Mouse (Mus musculus): Measurements from ENCODE around the gene Nav1. TPM values are rescaled to one million over a fixed set of nuclear protein-coding genes. Genes with fewer than 3 reads are reported as not detected.

Gene Nav1
- 16.4 and 16.6 TPM in 2 replicates for polyA plus RNA-seq (2015; fragmentation: Nextera tagmentation; extraction: Ambion mirVana)

DNA sequence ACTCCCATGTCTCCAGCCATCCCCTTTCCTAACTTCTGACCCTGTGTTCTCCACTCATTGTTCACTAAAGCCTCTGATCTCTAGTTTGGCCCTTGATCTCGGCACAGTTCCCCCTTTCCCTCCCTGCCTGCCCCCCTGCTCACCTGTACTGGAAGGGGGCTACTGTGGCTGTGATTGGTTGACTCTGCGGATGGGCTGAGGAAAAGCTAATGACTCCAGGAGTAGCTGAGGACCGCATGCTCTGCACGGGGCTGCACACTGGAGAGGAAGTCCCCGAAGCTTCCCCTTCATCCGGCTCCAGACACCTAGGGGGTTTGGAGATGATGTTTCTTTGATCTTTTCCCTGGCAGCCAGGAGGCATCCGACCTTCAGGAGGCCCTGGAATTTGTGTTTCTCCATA, at the start of gene Nav1:
Gene Nav1, minus strand, starts transcription at position 277 of the 400 bp plus-strand sequence.
- Histone ChIP-seq H3K27me3 (no peaks in the 10 kb centered on the region), H3K9ac (no peak within 1 kb of the TSS), H3K36me3 (0 out of 2 replicates have a peak, but pooled peaks cover 4% of the 10 kb centered on the region), H3K4me3 (replicated peaks) (no peak within 1 kb of the TSS), H3K9me3 (replicated peaks) (no peaks in the 10 kb centered on the region), H3K27ac (no peak within 1 kb of the TSS), H3K4me2 (no peak within 1 kb of the TSS), H3K4me1 (peaks cover 6% of the 10 kb centered on the region; the same call in 1 of the 2 replicates)
- 39% methylated on average over 7 of the region's 7 CpGs for WGBS
- ATAC-seq (replicated peaks; ENCODE audit: low FRiP score): no peak

GRCm38 (mm10) chr1:135653909-135654308, 46.8 kb upstream of the Nav1 start:
- Histone ChIP-seq H3K4me2 (no peak overlapping the region), H3K4me3 (replicated peaks) (no peak overlapping the region), H3K27me3 (no peaks in the 10 kb centered on the region), H3K36me3 (0 out of 2 replicates have a peak, but pooled peaks cover 4% of the 10 kb centered on the region), H3K27ac (no peak overlapping the region), H3K4me1 (peaks cover under 1% of the 10 kb centered on the region), H3K9me3 (replicated peaks) (no peaks in the 10 kb centered on the region), H3K9ac (no peak overlapping the region)
- 88% methylated on average over 6 of the region's 6 CpGs for WGBS
- no peak for ATAC-seq (replicated peaks; ENCODE audit: low FRiP score)

- Histone ChIP-seq H3K9ac (no peak overlapping the region), H3K4me2 (no peak overlapping the region), H3K4me1 (no peaks in the 10 kb centered on the region), H3K36me3 (no peaks in the 10 kb centered on the region), H3K27ac (no peak overlapping the region), H3K9me3 (replicated peaks) (no peaks in the 10 kb centered on the region), H3K27me3 (no peaks in the 10 kb centered on the region), H3K4me3 (replicated peaks) (no peak overlapping the region)
- 72% methylated on average over 8 of the region's 8 CpGs for WGBS
- ATAC-seq (replicated peaks; ENCODE audit: low FRiP score): no peak
Measured at GRCm38 (mm10) chr1:135645459-135646195, 38.5 kb upstream of the Nav1 start.

GRCm38 (mm10) chr1:135644110-135644509, 37.0 kb upstream of the Nav1 start:
- Histone ChIP-seq H3K9ac (no peak overlapping the region), H3K4me2 (no peak overlapping the region), H3K27ac (no peak overlapping the region), H3K27me3 (no peaks in the 10 kb centered on the region), H3K4me3 (replicated peaks) (no peak overlapping the region), H3K9me3 (replicated peaks) (no peaks in the 10 kb centered on the region), H3K36me3 (no peaks in the 10 kb centered on the region), H3K4me1 (no peaks in the 10 kb centered on the region)
- no peak for ATAC-seq (replicated peaks; ENCODE audit: low FRiP score)
- 73% methylated on average over 5 of the region's 5 CpGs for WGBS

- no peaks in the 10 kb centered on the region for H3K27me3 ChIP-seq
- no peaks in the 10 kb centered on the region for H3K36me3 ChIP-seq
- ATAC-seq (replicated peaks; ENCODE audit: low FRiP score): no peak
- no peaks in the 10 kb centered on the region for H3K4me1 ChIP-seq
- no peaks in the 10 kb centered on the region for H3K9me3 ChIP-seq (replicated peaks)
- WGBS: 87% methylated on average over 3 of the region's 3 CpGs
- no peak overlapping the region for H3K9ac ChIP-seq
- H3K4me3 ChIP-seq (replicated peaks): no peak overlapping the region
- H3K4me2 ChIP-seq: no peak overlapping the region
- no peak overlapping the region for H3K27ac ChIP-seq
Measured at GRCm38 (mm10) chr1:135643691-135644090, 36.6 kb upstream of the Nav1 start.

- Histone ChIP-seq H3K4me3 (replicated peaks) (no peak overlapping the region), H3K4me1 (peaks cover 16% of the 10 kb centered on the region; the same call in 1 of the 2 replicates), H3K27me3 (no peaks in the 10 kb centered on the region), H3K4me2 (no peak overlapping the region), H3K27ac (no peak overlapping the region), H3K36me3 (no peaks in the 10 kb centered on the region), H3K9me3 (replicated peaks) (no peaks in the 10 kb centered on the region), H3K9ac (no peak overlapping the region)
- no peak for ATAC-seq (replicated peaks; ENCODE audit: low FRiP score)
- 90% methylated on average over 7 of the region's 7 CpGs for WGBS
Measured at GRCm38 (mm10) chr1:135639853-135640252, 32.8 kb upstream of the Nav1 start.

GRCm38 (mm10) chr1:135639093-135639492, 32.0 kb upstream of the Nav1 start:
- no peaks in the 10 kb centered on the region for H3K9me3 ChIP-seq (replicated peaks)
- H3K27ac ChIP-seq: no peak overlapping the region
- peaks cover 17% of the 10 kb centered on the region; the same call in 1 of the 2 replicates for H3K4me1 ChIP-seq
- no peaks in the 10 kb centered on the region for H3K27me3 ChIP-seq
- no peak for ATAC-seq (replicated peaks; ENCODE audit: low FRiP score)
- H3K4me2 ChIP-seq: no peak overlapping the region
- H3K36me3 ChIP-seq: no peaks in the 10 kb centered on the region
- no peak overlapping the region for H3K9ac ChIP-seq
- WGBS: 83% methylated on average over 1 of the region's 1 CpGs
- H3K4me3 ChIP-seq (replicated peaks): no peak overlapping the region

DNA sequence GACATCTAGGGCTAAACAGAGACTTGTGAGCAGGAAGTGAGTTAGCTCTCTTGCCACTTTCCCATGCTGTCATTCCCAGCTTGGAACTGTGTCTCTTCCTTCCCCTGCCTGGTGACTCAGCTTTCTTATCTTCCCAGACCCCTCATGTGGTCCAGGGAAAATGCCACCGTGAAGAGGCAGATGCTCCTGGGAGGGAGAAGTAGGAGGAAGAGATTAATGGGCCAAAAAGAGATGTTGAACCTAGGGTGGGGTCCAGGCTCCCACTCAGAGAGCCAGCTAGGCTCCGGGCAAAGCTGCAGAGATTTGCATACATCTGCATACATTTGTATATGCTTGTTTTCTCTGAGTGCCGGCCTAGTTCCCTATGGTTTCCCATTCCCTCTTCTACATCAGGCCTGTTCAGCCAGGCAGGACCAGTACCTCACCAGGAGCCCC, 30.5 kb upstream of the Nav1 start:
- Histone ChIP-seq H3K9me3 (replicated peaks) (no peaks in the 10 kb centered on the region), H3K4me3 (replicated peaks) (no peak overlapping the region), H3K4me1 (peaks cover 17% of the 10 kb centered on the region; the same call in 1 of the 2 replicates), H3K36me3 (no peaks in the 10 kb centered on the region), H3K9ac (no peak overlapping the region), H3K4me2 (no peak overlapping the region), H3K27me3 (no peaks in the 10 kb centered on the region), H3K27ac (no peak overlapping the region)
- no peak for ATAC-seq (replicated peaks; ENCODE audit: low FRiP score)
- 17% methylated on average over 3 of the region's 3 CpGs for WGBS

- no peak overlapping the region for H3K4me2 ChIP-seq
- no peak overlapping the region for H3K27ac ChIP-seq
- no peaks in the 10 kb centered on the region for H3K36me3 ChIP-seq
- no peak overlapping the region for H3K4me3 ChIP-seq (replicated peaks)
- 23% methylated on average over 6 of the region's 6 CpGs for WGBS
- peaks cover 28% of the 10 kb centered on the region for H3K4me1 ChIP-seq
- no peak overlapping the region for H3K9ac ChIP-seq
- ATAC-seq (replicated peaks; ENCODE audit: low FRiP score): no peak
- H3K9me3 ChIP-seq (replicated peaks): no peaks in the 10 kb centered on the region
- no peaks in the 10 kb centered on the region for H3K27me3 ChIP-seq
Measured at GRCm38 (mm10) chr1:135636111-135636511, 29.0 kb upstream of the Nav1 start.

DNA sequence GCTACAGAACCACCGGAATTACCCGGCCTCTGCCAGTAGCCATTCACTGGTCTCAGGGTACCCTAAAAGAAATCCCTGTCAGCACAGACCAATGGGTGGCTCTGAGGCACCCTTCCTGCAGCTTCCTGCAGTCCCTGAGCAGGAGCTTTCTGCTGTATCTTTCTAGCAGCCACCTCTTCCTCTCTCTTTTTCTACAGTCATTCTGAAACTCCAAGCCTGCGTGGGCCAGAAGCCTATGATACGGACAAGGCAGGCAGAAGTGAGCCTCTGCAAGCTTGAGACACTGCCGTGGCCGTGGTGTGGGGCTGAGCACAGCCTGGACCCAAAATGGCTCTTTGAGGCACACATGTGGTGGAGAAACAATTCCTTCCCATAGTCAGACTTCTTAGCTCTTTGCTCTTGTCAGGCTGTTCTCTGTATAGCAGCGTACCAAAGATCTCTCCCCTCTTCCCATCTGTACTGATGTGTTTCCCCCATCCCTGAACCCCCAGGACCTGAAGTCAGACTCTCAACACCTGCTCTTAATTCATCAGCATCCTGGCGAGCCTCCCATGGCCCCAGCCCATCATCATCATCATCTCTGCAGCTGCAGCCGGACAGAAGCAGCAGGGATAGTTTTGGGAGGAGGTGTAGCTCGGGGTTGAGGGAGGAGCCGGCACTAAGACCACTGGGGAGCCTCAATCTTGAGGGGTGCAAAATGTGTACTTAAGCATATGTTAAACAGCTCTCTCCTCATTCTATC, 28.4 kb upstream of the Nav1 start:
- Histone ChIP-seq H3K9me3 (replicated peaks) (no peaks in the 10 kb centered on the region), H3K36me3 (no peaks in the 10 kb centered on the region), H3K4me3 (replicated peaks) (no peak overlapping the region), H3K27ac (no peak overlapping the region), H3K9ac (no peak overlapping the region), H3K4me2 (no peak overlapping the region), H3K4me1 (peaks cover 35% of the 10 kb centered on the region), H3K27me3 (no peaks in the 10 kb centered on the region)
- ATAC-seq (replicated peaks; ENCODE audit: low FRiP score): no peak
- WGBS: 76% methylated on average over 11 of the region's 11 CpGs

- Histone ChIP-seq H3K9me3 (replicated peaks) (no peaks in the 10 kb centered on the region), H3K27ac (no peak overlapping the region), H3K4me2 (no peak overlapping the region), H3K27me3 (no peaks in the 10 kb centered on the region), H3K4me1 (peaks cover 42% of the 10 kb centered on the region), H3K4me3 (replicated peaks) (no peak overlapping the region), H3K36me3 (no peaks in the 10 kb centered on the region), H3K9ac (no peak overlapping the region)
- ATAC-seq (replicated peaks; ENCODE audit: low FRiP score): no peak
- 18% methylated on average over 6 of the region's 6 CpGs for WGBS
Measured at GRCm38 (mm10) chr1:135634791-135635190, 27.7 kb upstream of the Nav1 start.

DNA sequence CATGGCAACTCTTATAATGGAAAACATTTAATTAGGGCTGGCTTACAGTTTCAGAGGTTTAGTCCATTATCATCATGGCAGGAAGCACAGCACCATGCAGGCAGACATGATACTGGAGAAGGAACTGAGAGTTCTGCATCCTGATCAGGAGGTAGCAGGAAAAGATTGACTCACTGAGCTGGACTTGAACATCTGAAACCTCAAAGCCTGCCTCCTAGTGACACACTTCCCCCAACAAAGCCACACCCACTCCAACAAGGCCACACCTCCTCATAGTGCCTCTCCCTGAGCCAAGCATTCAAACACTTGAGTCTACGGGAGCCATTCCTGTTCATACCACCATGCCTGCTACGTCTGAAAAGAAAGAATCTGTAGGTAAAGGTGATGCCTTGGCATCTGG, 26.8 kb upstream of the Nav1 start:
- ATAC-seq (replicated peaks; ENCODE audit: low FRiP score): no peak
- H3K9me3 ChIP-seq (replicated peaks): no peaks in the 10 kb centered on the region
- no peaks in the 10 kb centered on the region for H3K27me3 ChIP-seq
- no peak overlapping the region for H3K27ac ChIP-seq
- H3K4me1 ChIP-seq: peaks cover 43% of the 10 kb centered on the region
- 77% methylated on average over 2 of the region's 2 CpGs for WGBS
- no peak overlapping the region for H3K4me2 ChIP-seq
- H3K9ac ChIP-seq: no peak overlapping the region
- no peak overlapping the region for H3K4me3 ChIP-seq (replicated peaks)
- no peaks in the 10 kb centered on the region for H3K36me3 ChIP-seq
